ENCODE assay signal across 17 mouse cellular contexts in genomic region chr17:50172795-50173194, GRCm38 (mm10).
"Had no signal": no experiment of that assay in that cellular context is flagged by ENCODE, and none has a peak within 500 bp of the region (broad histone marks: within the 10 kb centered on the region; RNA-seq: fewer than 3 reads in every experiment).

No protein-coding gene starts in this region.

- DNase-seq: kidney, adult 11 months; kidney, adult 9 months; kidney, postnatal 14 days; kidney, postnatal 4 days; liver; lung, adult 18-20 months; lung, postnatal 10 days; lung, postnatal 36 days; midbrain, embryonic 14.5 days had no signal

- H3K4me1 ChIP-seq: stomach, embryonic 15.5 days had no signal

- H3K4me2 ChIP-seq: limb, embryonic 13.5 days; liver, embryonic 12.5 days; liver, embryonic 15.5 days; lung, embryonic 15.5 days; stomach, embryonic 15.5 days had no signal

- H3K36me3 ChIP-seq: limb, embryonic 10.5 days; liver, embryonic 15.5 days; lung, embryonic 15.5 days; midbrain, embryonic 10.5 days; stomach, embryonic 15.5 days had no signal

- H3K4me3 ChIP-seq: limb, embryonic 10.5 days; limb, embryonic 13.5 days; liver, embryonic 12.5 days; liver, embryonic 15.5 days; lung, embryonic 15.5 days; megakaryocyte, embryonic 14.5 days; midbrain, embryonic 10.5 days; stomach, embryonic 15.5 days had no signal

- H3K27me3 ChIP-seq: limb, embryonic 13.5 days; liver, embryonic 12.5 days; liver, embryonic 15.5 days; lung, embryonic 15.5 days; megakaryocyte, embryonic 14.5 days; stomach, embryonic 15.5 days had no signal

- H3K27ac ChIP-seq: limb, embryonic 10.5 days; limb, embryonic 13.5 days; liver, embryonic 12.5 days; liver, embryonic 15.5 days; lung, embryonic 15.5 days; midbrain, embryonic 10.5 days; stomach, embryonic 15.5 days had no signal

- H3K9me3 ChIP-seq: limb, embryonic 10.5 days; limb, embryonic 13.5 days; liver, embryonic 15.5 days; lung, embryonic 15.5 days; stomach, embryonic 15.5 days had no signal

- H3K9ac ChIP-seq: limb, embryonic 13.5 days; liver, embryonic 12.5 days; liver, embryonic 15.5 days; lung, embryonic 15.5 days; stomach, embryonic 15.5 days had no signal
